Mouse (Mus musculus): Measurements from ENCODE around the gene Sh3kbp1. TPM values are rescaled to one million over a fixed set of nuclear protein-coding genes. Genes with fewer than 3 reads are reported as not detected.

The Sh3kbp1 gene
- polyA plus RNA-seq, 1 experiment: 119 TPM

GRCm38 (mm10) chrX:159804371-159804770, 177.3 kb downstream of the Sh3kbp1 start:
- no peak overlapping the region for H3K4me3 ChIP-seq (ENCODE audit: insufficient read depth, low read length)
- no peak overlapping the region for H3K27ac ChIP-seq (ENCODE audit: insufficient read depth, low read length)
- TF ChIP-seq POLR2A (IDR thresholded peaks at IDR 0.05; ENCODE audit: low read depth, low read length) (no peak), CTCF (IDR thresholded peaks at IDR 0.05; ENCODE audit: borderline replicate concordance, insufficient read depth, low read length) (no peak)
- H3K4me1 ChIP-seq (ENCODE audit: control insufficient read depth, insufficient read depth, low read length): no peaks in the 10 kb centered on the region

DNA sequence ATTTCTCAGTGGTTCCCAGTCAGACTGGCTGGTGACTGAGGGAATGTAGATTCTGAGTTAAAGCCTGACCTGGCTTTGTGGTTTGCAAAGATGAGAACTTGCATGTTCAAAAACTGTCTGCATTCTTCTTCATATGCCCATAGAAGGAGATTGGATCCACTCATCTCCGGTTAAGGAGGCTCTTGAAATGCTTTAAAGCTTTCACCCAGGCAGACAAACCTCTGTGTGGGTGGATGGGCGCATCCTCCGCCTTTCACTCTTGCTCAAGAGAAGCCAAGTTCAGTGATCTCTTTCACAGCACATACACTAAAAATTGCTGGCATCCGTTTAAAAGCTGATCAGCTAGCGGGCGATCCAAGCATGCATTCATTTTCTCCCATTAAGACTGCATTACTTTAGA, 182.4 kb downstream of the Sh3kbp1 start:
- H3K4me1 ChIP-seq (ENCODE audit: control insufficient read depth, insufficient read depth, low read length): peaks cover 4% of the 10 kb centered on the region

DNA sequence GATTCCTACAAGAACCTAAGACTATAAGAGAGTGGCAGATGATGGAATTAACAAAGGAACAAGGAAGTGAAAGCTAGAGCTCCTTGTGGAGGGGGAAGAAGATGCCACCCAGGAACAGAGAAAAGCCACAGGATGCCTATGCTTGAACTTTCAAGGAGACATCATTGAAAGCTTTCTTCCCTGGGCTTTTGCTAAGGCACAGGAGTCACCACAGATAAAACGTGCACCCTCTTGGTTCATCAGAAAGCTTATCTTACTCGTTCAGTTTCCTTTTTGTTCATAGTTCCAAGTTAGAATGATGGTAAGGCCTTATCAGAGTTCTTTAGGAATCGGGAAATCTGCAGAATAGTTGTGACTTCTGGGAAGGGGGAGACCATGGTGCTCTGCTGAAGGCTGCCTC, 183.4 kb downstream of the Sh3kbp1 start:
- Histone ChIP-seq H3K27ac (ENCODE audit: insufficient read depth, low read length) (peak overlapping the region; percentile 76), H3K4me1 (ENCODE audit: control insufficient read depth, insufficient read depth, low read length) (peaks cover 4% of the 10 kb centered on the region), H3K4me3 (ENCODE audit: insufficient read depth, low read length) (no peak overlapping the region)
- TF ChIP-seq CTCF (IDR thresholded peaks at IDR 0.05; ENCODE audit: borderline replicate concordance, insufficient read depth, low read length) (no peak), POLR2A (IDR thresholded peaks at IDR 0.05; ENCODE audit: low read depth, low read length) (no peak)

More for the DNA sequence above, 182.4 kb downstream of the Sh3kbp1 start:
- Histone ChIP-seq H3K27ac (ENCODE audit: insufficient read depth, low read length) (peak overlapping the region; percentile 98), H3K4me3 (ENCODE audit: insufficient read depth, low read length) (no peak overlapping the region)
- TF ChIP-seq POLR2A (IDR thresholded peaks at IDR 0.05; ENCODE audit: low read depth, low read length) (no peak), CTCF (IDR thresholded peaks at IDR 0.05; ENCODE audit: borderline replicate concordance, insufficient read depth, low read length) (no peak)

GRCm38 (mm10) chrX:159817508-159817907, 190.4 kb downstream of the Sh3kbp1 start:
- no peaks in the 10 kb centered on the region for H3K4me1 ChIP-seq (ENCODE audit: control insufficient read depth, insufficient read depth, low read length)
- no peak overlapping the region for H3K27ac ChIP-seq (ENCODE audit: insufficient read depth, low read length)
- no peak overlapping the region for H3K4me3 ChIP-seq (ENCODE audit: insufficient read depth, low read length)
- TF ChIP-seq POLR2A (IDR thresholded peaks at IDR 0.05; ENCODE audit: low read depth, low read length): no peak
- TF ChIP-seq CTCF (IDR thresholded peaks at IDR 0.05; ENCODE audit: borderline replicate concordance, insufficient read depth, low read length): no peak

- Histone ChIP-seq H3K4me1 (ENCODE audit: control insufficient read depth, insufficient read depth, low read length) (peaks cover 3% of the 10 kb centered on the region; the same call in 1 of the 2 replicates), H3K4me3 (ENCODE audit: insufficient read depth, low read length) (no peak overlapping the region), H3K27ac (ENCODE audit: insufficient read depth, low read length) (no peak overlapping the region)
- TF ChIP-seq CTCF (IDR thresholded peaks at IDR 0.05; ENCODE audit: borderline replicate concordance, insufficient read depth, low read length) (no peak), POLR2A (IDR thresholded peaks at IDR 0.05; ENCODE audit: low read depth, low read length) (no peak)
These were observed 201.1 kb downstream of the Sh3kbp1 start for GRCm38 (mm10) chrX:159828135-159828534.

DNA sequence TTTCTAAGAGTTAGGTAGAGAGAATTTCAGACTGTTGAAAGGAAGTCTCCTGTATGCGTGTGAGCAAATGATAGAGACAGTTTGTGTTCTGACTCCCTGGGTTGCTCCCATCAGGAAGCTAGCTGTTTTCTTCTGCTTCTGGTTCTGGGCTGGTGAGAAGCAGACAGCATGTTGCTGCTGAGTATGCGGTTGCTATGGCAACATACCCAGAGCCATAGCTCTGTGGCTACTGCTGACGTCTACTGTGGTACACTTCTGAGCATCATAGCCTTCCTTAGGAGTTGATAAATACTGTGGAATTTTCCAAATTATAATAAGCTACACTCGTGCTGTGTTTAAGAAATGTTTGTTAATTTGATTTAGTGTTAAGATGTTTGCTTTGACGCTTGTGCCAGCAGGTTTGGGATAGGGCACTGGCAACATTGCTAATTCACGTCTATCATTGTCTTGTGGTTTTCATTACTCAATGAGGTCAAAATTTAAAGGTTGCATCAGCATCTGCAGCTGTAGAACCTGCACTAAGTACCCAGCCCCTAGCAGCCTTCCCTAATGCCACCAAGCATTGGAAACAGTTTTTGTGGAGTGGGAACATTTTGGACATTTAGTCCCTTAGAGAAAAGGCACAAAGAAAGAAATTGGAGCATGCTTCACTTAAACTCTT, 202.2 kb downstream of the Sh3kbp1 start:
- no peak overlapping the region for H3K4me3 ChIP-seq (ENCODE audit: insufficient read depth, low read length)
- TF ChIP-seq CTCF (IDR thresholded peaks at IDR 0.05; ENCODE audit: borderline replicate concordance, insufficient read depth, low read length): no peak
- no peak for TF ChIP-seq POLR2A (IDR thresholded peaks at IDR 0.05; ENCODE audit: low read depth, low read length)
- peaks cover 3% of the 10 kb centered on the region; the same call in 1 of the 2 replicates for H3K4me1 ChIP-seq (ENCODE audit: control insufficient read depth, insufficient read depth, low read length)
- no peak overlapping the region for H3K27ac ChIP-seq (ENCODE audit: insufficient read depth, low read length)

DNA sequence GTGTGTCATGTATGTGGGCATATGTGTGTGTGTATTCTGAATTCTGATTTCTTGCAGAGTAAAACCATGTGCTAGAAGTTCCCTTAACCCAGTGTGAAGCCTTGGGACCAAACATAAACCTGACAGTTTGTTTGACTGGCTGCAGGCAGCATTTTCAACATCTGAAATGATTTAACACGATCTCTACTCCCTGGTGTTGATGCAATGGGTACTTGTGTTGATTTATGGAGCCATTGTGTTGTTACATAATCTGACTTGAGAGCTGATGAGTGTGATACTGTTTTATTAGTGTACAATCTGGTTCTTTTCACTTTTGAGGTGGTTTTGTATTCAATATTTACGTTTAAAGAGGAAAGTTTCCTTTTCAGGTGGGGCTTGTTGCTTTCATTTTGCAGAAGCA, 204.1 kb downstream of the Sh3kbp1 start:
- no peak overlapping the region for H3K4me3 ChIP-seq (ENCODE audit: insufficient read depth, low read length)
- peaks cover 3% of the 10 kb centered on the region; the same call in 1 of the 2 replicates for H3K4me1 ChIP-seq (ENCODE audit: control insufficient read depth, insufficient read depth, low read length)
- TF ChIP-seq CTCF (IDR thresholded peaks at IDR 0.05; ENCODE audit: borderline replicate concordance, insufficient read depth, low read length) (no peak), POLR2A (IDR thresholded peaks at IDR 0.05; ENCODE audit: low read depth, low read length) (no peak)
- no peak overlapping the region for H3K27ac ChIP-seq (ENCODE audit: insufficient read depth, low read length)

DNA sequence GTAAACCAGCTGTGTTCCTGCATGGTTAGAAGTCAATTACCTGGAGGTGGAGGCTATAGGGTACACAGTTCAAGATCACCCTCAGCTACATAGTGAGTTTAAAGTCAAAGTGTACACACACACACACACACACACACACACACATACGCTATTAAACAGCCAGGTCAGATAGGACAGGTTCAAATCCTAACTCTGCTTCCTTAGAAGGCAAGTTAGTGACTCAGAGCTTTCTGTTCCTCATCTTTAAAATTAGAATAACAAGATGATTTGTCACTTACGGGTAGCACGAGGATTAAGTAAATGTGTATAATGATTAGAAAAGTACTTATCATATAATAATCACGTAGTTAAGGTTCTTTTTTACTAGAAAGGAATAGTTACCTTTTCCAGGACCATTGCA, 208.2 kb downstream of the Sh3kbp1 start:
- TF ChIP-seq POLR2A (IDR thresholded peaks at IDR 0.05; ENCODE audit: low read depth, low read length) (no peak), CTCF (IDR thresholded peaks at IDR 0.05; ENCODE audit: borderline replicate concordance, insufficient read depth, low read length) (no peak)
- H3K4me1 ChIP-seq (ENCODE audit: control insufficient read depth, insufficient read depth, low read length): no peaks in the 10 kb centered on the region; the same call in 1 of the 2 replicates
- no peak overlapping the region for H3K4me3 ChIP-seq (ENCODE audit: insufficient read depth, low read length)
- no peak overlapping the region for H3K27ac ChIP-seq (ENCODE audit: insufficient read depth, low read length)

DNA sequence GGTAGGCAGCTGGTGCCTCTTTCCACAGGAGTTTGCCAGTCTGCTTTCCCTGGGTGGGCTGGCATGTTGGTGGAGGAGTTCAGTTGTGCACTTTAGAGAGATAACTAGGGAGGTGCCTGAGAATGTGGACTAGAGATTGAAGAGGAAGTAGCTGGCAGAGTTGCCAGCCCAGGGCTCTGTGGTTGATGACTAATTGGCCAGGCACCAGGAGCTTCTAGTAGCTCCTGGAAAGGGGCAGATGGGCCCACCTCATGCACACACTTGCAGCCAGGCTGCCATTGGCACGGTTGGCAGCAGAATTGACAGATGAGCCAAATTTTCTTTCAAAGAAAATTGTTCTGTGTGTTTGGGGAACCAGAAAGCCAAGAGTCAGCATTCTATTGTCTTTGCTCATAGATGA, 210.3 kb downstream of the Sh3kbp1 start:
- Histone ChIP-seq H3K4me3 (ENCODE audit: insufficient read depth, low read length) (no peak overlapping the region), H3K4me1 (ENCODE audit: control insufficient read depth, insufficient read depth, low read length) (no peaks in the 10 kb centered on the region; the same call in 1 of the 2 replicates), H3K27ac (ENCODE audit: insufficient read depth, low read length) (no peak overlapping the region)
- TF ChIP-seq CTCF (IDR thresholded peaks at IDR 0.05; ENCODE audit: borderline replicate concordance, insufficient read depth, low read length): no peak
- TF ChIP-seq POLR2A (IDR thresholded peaks at IDR 0.05; ENCODE audit: low read depth, low read length): no peak

GRCm38 (mm10) chrX:159839786-159840185, 212.7 kb downstream of the Sh3kbp1 start:
- Histone ChIP-seq H3K4me1 (ENCODE audit: control insufficient read depth, insufficient read depth, low read length) (no peaks in the 10 kb centered on the region; the same call in 1 of the 2 replicates), H3K4me3 (ENCODE audit: insufficient read depth, low read length) (no peak overlapping the region), H3K27ac (ENCODE audit: insufficient read depth, low read length) (peak overlapping the region; percentile 91)
- TF ChIP-seq POLR2A (IDR thresholded peaks at IDR 0.05; ENCODE audit: low read depth, low read length) (no peak), CTCF (IDR thresholded peaks at IDR 0.05; ENCODE audit: borderline replicate concordance, insufficient read depth, low read length) (no peak)

Measured in embryonic fibroblast, embryonic 13.5 days (primary cell).